8 mouse cellular contexts compared by ENCODE assay signal in genomic region chrX:164179746-164180145, GRCm38 (mm10). TPM values are rescaled to one million over a fixed set of nuclear protein-coding genes. Genes with fewer than 3 reads are reported as not detected.
DNase-seq lines count a peak whose midpoint lies in the region; ATAC-seq and TF ChIP-seq lines count a peak whose summit lies in the region.

No protein-coding gene starts in this region.

- no peak for TF ChIP-seq POLR2A in brain, embryonic 14.5 days (IDR thresholded peaks at IDR 0.05; ENCODE audit: borderline replicate concordance, extremely low read depth, insufficient read depth, insufficient read length, poor library complexity, severe bottlenecking)

- peak; percentile 14 for DNase-seq in midbrain, embryonic 10.5 days (ENCODE audit: low spot score)
- peak; percentile 65 for DNase-seq in brain, embryonic 14.5 days (ENCODE audit: low read depth)
- DNase-seq in forebrain, embryonic 10.5 days (ENCODE audit: extremely low spot score, low spot score), result peak; percentile 17
- DNase-seq in induced T-regulatory cell, adult 2 months (ENCODE audit: low read depth), result peak; percentile 58
- peak; percentile 43 to 59 for DNase-seq in left cerebral cortex, adult 18-20 months (ENCODE audit: low spot score in 2 of 2)
- DNase-seq in spleen, postnatal 36 days (ENCODE audit: low spot score in 2 of 2), result peak; percentile 5 to 33

- no peak overlapping the region for H3K4me2 ChIP-seq in midbrain, embryonic 16.5 days (ENCODE audit: low read length)

- H3K4me3 ChIP-seq in midbrain, embryonic 10.5 days, result no peak overlapping the region
- no peak overlapping the region for H3K4me3 ChIP-seq in midbrain, embryonic 16.5 days (ENCODE audit: low read depth, low read length)
- no peak overlapping the region for H3K4me3 ChIP-seq in forebrain, embryonic 10.5 days

- 14% methylated on average over 3 of the region's 3 CpGs for WGBS in midbrain, embryonic 10.5 days
- WGBS in midbrain, embryonic 16.5 days, result 8% methylated on average over 3 of the region's 3 CpGs
- WGBS in forebrain, embryonic 10.5 days, result 18% methylated on average over 3 of the region's 3 CpGs

- H3K4me1 ChIP-seq in midbrain, embryonic 10.5 days, result no peaks in the 10 kb centered on the region
- no peaks in the 10 kb centered on the region for H3K4me1 ChIP-seq in midbrain, embryonic 16.5 days (ENCODE audit: control insufficient read depth, insufficient read depth, low read length)
- no peaks in the 10 kb centered on the region for H3K4me1 ChIP-seq in forebrain, embryonic 10.5 days

- no peak for ATAC-seq in midbrain, embryonic 16.5 days
- peak; percentile 89 for ATAC-seq in megakaryocyte progenitor cell, adult 5-6 weeks (replicated peaks; ENCODE audit: poor library complexity)

- peaks cover 92% of the 10 kb centered on the region for H3K27me3 ChIP-seq in midbrain, embryonic 10.5 days (ENCODE audit: low read depth, poor library complexity, severe bottlenecking)
- H3K27me3 ChIP-seq in midbrain, embryonic 16.5 days (ENCODE audit: control insufficient read depth, insufficient read depth, low read depth, low read length), result no peaks in the 10 kb centered on the region
- H3K27me3 ChIP-seq in forebrain, embryonic 10.5 days (ENCODE audit: poor library complexity, severe bottlenecking), result peaks cover 70% of the 10 kb centered on the region

- no peaks in the 10 kb centered on the region for H3K9me3 ChIP-seq in midbrain, embryonic 10.5 days (replicated peaks)
- H3K9me3 ChIP-seq in midbrain, embryonic 16.5 days (replicated peaks; ENCODE audit: control insufficient read depth, low read length, poor library complexity, severe bottlenecking), result no peaks in the 10 kb centered on the region
- H3K9me3 ChIP-seq in forebrain, embryonic 10.5 days, result no peaks in the 10 kb centered on the region

- no peaks in the 10 kb centered on the region for H3K36me3 ChIP-seq in midbrain, embryonic 10.5 days
- H3K36me3 ChIP-seq in midbrain, embryonic 16.5 days (ENCODE audit: control insufficient read depth, insufficient read depth, low read length), result no peaks in the 10 kb centered on the region
- H3K36me3 ChIP-seq in forebrain, embryonic 10.5 days (replicated peaks), result no peaks in the 10 kb centered on the region

- peak; percentile 41; the same call in 1 of the 2 replicates for TF ChIP-seq CTCF in brain, embryonic 14.5 days (IDR thresholded peaks at IDR 0.05; ENCODE audit: borderline replicate concordance, extremely low read depth, insufficient read depth, insufficient read length)

- no peak overlapping the region for H3K9ac ChIP-seq in midbrain, embryonic 16.5 days (ENCODE audit: low read depth, low read length)

- H3K27ac ChIP-seq in midbrain, embryonic 10.5 days (replicated peaks), result no peak overlapping the region
- no peak overlapping the region for H3K27ac ChIP-seq in midbrain, embryonic 16.5 days (ENCODE audit: low read length)
- no peak overlapping the region for H3K27ac ChIP-seq in forebrain, embryonic 10.5 days

RNA-seq across cellular contexts. Expression of gene Ace2, which starts 40.6 kb away (rescaled TPM):
- polyA plus RNA-seq in midbrain, embryonic 10.5 days (2016; fragmentation: Nextera tagmentation; extraction: Ambion mirVana), result 0.09 and 0.36 TPM in 2 replicates
- 0.15 and 0.27 TPM in 2 replicates for polyA plus RNA-seq in midbrain, embryonic 16.5 days (2015; fragmentation: Nextera tagmentation; extraction: Ambion mirVana)
- 0.19 and 0.26 TPM in 2 replicates for polyA plus RNA-seq in brain, embryonic 14.5 days (2012; rRNA removed)
- polyA plus RNA-seq in forebrain, embryonic 10.5 days (2016; fragmentation: Nextera tagmentation; extraction: Ambion mirVana), result 0.25 and 0.27 TPM in 2 replicates
- 1 to 10 TPM in 1 of 2 experiments, under 1 TPM in 1; 0.82 to 1.5 TPM for total RNA-seq in left cerebral cortex, adult 18-20 months (2021)
- not detected in 2 replicates for total RNA-seq in megakaryocyte progenitor cell, adult 5-6 weeks (2015)
- not detected in 2 replicates for total RNA-seq in megakaryocyte progenitor cell, adult 5-6 weeks (2017)

Comparison
In these comparisons a context has a peak if more than half of its experiments do, and no peak if none do; other contexts are left out.
1. DNase-seq: peak in every context shown above with its lines; median percentile 65 in brain, embryonic 14.5 days; 58 in induced T-regulatory cell, adult 2 months; 51 in left cerebral cortex, adult 18-20 months; 19 in spleen, postnatal 36 days; 17 in forebrain, embryonic 10.5 days; 14 in midbrain, embryonic 10.5 days.